Mouse (Mus musculus): ENCODE measurements around the gene Obscn. TPM values are rescaled to one million over a fixed set of nuclear protein-coding genes. Genes with fewer than 3 reads are reported as not detected.

Obscn gene
- polyA plus RNA-seq, 1 experiment, result 17.6 TPM

GRCm38 (mm10) chr11:58953351-58954169, 182.6 kb downstream of the Obscn start:
- TF ChIP-seq GATA1 (IDR thresholded peaks at IDR 0.05; ENCODE audit: low read length), result no peak

DNA sequence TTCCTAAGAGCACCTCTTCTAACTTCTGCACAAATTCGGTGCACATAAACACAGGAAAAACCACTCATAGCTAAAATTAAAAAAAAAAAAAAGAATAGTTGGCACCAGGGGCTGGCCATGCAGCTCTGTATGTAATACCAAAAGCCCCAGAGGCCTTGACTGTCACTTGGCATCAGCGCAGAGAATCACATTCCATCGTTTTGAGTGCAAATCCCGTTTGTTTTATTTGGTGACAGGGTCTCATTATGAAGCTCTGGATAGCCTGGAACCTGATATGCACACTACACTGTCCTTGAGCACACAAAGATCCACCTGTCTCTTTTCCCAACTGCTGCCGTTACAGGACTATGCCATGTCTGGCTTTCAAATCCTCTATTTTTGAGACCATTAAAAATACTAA, 185.0 kb downstream of the Obscn start:
- no peak for TF ChIP-seq GATA1 (IDR thresholded peaks at IDR 0.05; ENCODE audit: low read length)

GRCm38 (mm10) chr11:58949480-58950431, 186.4 kb downstream of the Obscn start:
- no peak for TF ChIP-seq GATA1 (IDR thresholded peaks at IDR 0.05; ENCODE audit: low read length)

GRCm38 (mm10) chr11:58948542-58949479, 187.4 kb downstream of the Obscn start, which contains the start of gene Hist3h2ba:
Gene Hist3h2ba, plus strand, starts transcription at chr11:58948920.
- TF ChIP-seq GATA1 (IDR thresholded peaks at IDR 0.05; ENCODE audit: low read length), result no peak

DNA sequence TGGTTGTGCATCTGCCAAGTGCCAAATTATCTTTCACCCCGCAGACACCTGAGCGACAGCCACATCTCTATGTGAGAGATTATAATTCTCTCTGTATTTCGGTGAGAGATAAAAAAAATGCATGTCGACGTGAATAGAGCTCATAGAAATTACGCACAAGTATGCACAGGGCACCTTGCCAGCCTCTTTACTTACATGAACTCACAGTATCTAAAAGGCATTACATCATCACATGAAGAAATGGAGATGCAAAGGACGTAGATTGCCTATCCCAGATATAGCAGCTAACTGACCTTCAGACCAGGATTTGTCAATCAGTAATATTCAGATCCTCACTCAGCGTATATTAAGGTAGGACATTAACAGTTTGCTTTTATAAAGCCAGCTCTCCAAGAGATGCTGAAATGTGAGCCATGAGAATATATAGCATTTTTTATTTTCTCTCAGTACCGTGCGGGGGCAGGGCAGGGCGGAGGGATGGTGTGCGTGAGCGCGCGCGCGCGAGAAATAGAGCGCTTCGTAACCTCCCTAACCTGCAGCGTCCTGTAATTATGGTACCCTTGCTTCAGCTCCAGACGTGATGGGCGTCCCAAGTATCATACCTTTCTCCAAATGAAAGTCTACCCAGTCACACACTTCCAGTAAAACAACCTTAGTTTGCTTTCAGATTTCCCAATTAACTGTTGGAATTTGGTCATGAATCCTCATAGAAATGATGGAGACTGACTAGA, 188.2 kb downstream of the Obscn start:
- no peak for TF ChIP-seq GATA1 (IDR thresholded peaks at IDR 0.05; ENCODE audit: low read length)

- TF ChIP-seq GATA1 (IDR thresholded peaks at IDR 0.05; ENCODE audit: low read length), result no peak
Observed at GRCm38 (mm10) chr11:58947306-58947705, 188.9 kb downstream of the Obscn start.

Other genes starting within 250 kb of the Obscn start
- 1.1 and 1.5 TPM in 2 replicates for gene Zfp39, start 232.2 kb downstream of the Obscn start, polyA plus RNA-seq (2012)
- not detected in 2 replicates for gene Btnl10, start 218.5 kb downstream of the Obscn start, polyA plus RNA-seq (2012)
- gene Rnf187, start 197.5 kb downstream of the Obscn start, polyA plus RNA-seq (2012), result 434 and 543 TPM in 2 replicates
- 0.11 TPM in 1 of 2 replicates, not detected in the other for gene Hist3h2ba, start 187.5 kb downstream of the Obscn start, polyA plus RNA-seq (2012)
- 4.0 and 6.8 TPM in 2 replicates for gene Hist3h2a, start 181.7 kb downstream of the Obscn start, polyA plus RNA-seq (2012)
- 2.5 TPM in 1 of 2 replicates, not detected in the other for gene Trim17, start 181.7 kb downstream of the Obscn start, polyA plus RNA-seq (2012)
- gene Trim11, start 158.3 kb downstream of the Obscn start, polyA plus RNA-seq (2012), result 78.0 and 93.7 TPM in 2 replicates
- 16.3 and 18.7 TPM in 2 replicates for gene Iba57, start 27.3 kb upstream of the Obscn start, polyA plus RNA-seq (2012)
- 0.05 and 0.08 TPM in 2 replicates for gene Gjc2, start 46.8 kb upstream of the Obscn start, polyA plus RNA-seq (2012)
- gene Guk1, start 55.8 kb upstream of the Obscn start, polyA plus RNA-seq (2012), result 53.2 and 59.5 TPM in 2 replicates
- 44.5 and 45.8 TPM in 2 replicates for gene Mrpl55, start 66.1 kb upstream of the Obscn start, polyA plus RNA-seq (2012)
- 48.1 and 49.1 TPM in 2 replicates for gene 2310033P09Rik, start 71.9 kb upstream of the Obscn start, polyA plus RNA-seq (2012)
- gene Arf1, start 91.9 kb upstream of the Obscn start, polyA plus RNA-seq (2012), result 176 and 180 TPM in 2 replicates
- not detected in 2 replicates for gene Wnt3a, start 154.3 kb upstream of the Obscn start, polyA plus RNA-seq (2012)
- not detected in 2 replicates for gene Wnt9a, start 170.5 kb upstream of the Obscn start, polyA plus RNA-seq (2012)
- not detected in 2 replicates for gene Prss38, start 239.3 kb upstream of the Obscn start, polyA plus RNA-seq (2012)